Mouse (Mus musculus): Measurements from ENCODE around the gene S100b.

DNA sequence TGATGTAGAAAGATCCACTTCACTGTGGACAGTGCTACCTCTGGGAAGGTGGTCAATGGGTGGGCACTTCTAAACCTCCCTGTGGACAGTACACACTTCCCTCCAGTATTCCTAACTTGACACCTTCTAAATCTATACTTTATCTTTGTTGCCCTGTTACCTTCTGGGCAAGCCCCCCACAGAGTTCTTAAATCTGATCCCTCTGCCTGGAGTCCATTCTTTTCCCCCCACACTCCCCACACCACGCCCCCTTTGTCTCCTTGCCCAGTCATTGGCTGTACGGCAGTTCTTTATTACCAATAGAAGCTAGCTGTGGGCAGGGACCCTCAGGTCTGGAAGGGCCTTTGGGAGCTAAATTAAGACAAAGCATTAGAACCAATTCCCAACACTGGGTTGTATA lies 8.5 kb upstream of the S100b start:
- no peak for TF ChIP-seq CTCF (IDR thresholded peaks at IDR 0.05; ENCODE audit: control insufficient read depth, insufficient read depth, insufficient replicate concordance, low read depth, low read length)
- no peak for TF ChIP-seq POLR2A (IDR thresholded peaks at IDR 0.05; ENCODE audit: control insufficient read depth, low read depth, low read length)
